In the genomic region with DNA sequence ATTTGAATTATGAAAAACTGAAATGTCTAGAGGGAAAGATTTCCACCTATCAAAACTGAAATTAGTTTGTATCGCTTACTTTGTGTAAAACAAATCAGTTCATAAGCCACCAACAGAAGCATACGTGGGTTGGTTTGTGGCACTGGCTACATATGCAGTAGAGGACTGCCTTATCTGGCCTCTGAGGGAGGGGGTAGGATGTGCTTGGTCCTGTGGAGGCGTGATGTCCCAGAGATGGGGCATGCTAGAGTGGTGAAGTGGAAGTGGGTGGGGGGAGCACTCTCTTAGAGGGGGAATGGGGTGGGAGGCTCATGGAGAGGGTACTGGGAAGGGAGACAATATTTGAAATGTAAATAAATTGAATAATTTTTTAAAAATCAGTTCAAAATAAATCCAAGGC, we compare ENCODE assay signal across 19 mouse cellular contexts. TPM values are rescaled to one million over a fixed set of nuclear protein-coding genes. Genes with fewer than 3 reads are reported as not detected.
DNase-seq lines count a peak whose midpoint lies in the region; ATAC-seq and TF ChIP-seq lines count a peak whose summit lies in the region.
"Had no signal": no experiment of that assay in that cellular context is flagged by ENCODE, and none has a peak within 500 bp of the region (broad histone marks: within the 10 kb centered on the region; RNA-seq: fewer than 3 reads in every experiment).

No protein-coding gene starts in this region.

- no peak overlapping the region for H3K9ac ChIP-seq in forebrain, embryonic 12.5 days
- no peak overlapping the region for H3K9ac ChIP-seq in forebrain, postnatal 0 days
- H3K9ac ChIP-seq in forebrain, embryonic 16.5 days (replicated peaks; ENCODE audit: low read depth, low read length) = no peak overlapping the region
- H3K9ac ChIP-seq in forebrain, embryonic 14.5 days (ENCODE audit: low read length) = no peak overlapping the region
- H3K9ac ChIP-seq: embryonic facial prominence, embryonic 13.5 days; embryonic facial prominence, embryonic 15.5 days had no signal

- H3K4me1 ChIP-seq in forebrain, embryonic 12.5 days = no peaks in the 10 kb centered on the region
- no peaks in the 10 kb centered on the region for H3K4me1 ChIP-seq in forebrain, postnatal 0 days (ENCODE audit: insufficient read depth)
- H3K4me1 ChIP-seq in forebrain, embryonic 16.5 days (replicated peaks; ENCODE audit: control insufficient read depth, insufficient read depth, low read length) = no peaks in the 10 kb centered on the region
- no peaks in the 10 kb centered on the region for H3K4me1 ChIP-seq in forebrain, embryonic 14.5 days (ENCODE audit: control insufficient read depth, insufficient read depth, low read length)
- H3K4me1 ChIP-seq: embryonic facial prominence, embryonic 13.5 days; embryonic facial prominence, embryonic 15.5 days had no signal

- H3K4me2 ChIP-seq in forebrain, embryonic 12.5 days = no peak overlapping the region
- H3K4me2 ChIP-seq in forebrain, postnatal 0 days (ENCODE audit: low read depth) = no peak overlapping the region
- no peak overlapping the region for H3K4me2 ChIP-seq in forebrain, embryonic 16.5 days (ENCODE audit: low read length)
- no peak overlapping the region for H3K4me2 ChIP-seq in forebrain, embryonic 14.5 days (ENCODE audit: low read length)
- H3K4me2 ChIP-seq: embryonic facial prominence, embryonic 13.5 days; embryonic facial prominence, embryonic 15.5 days had no signal

- no peaks in the 10 kb centered on the region for H3K36me3 ChIP-seq in forebrain, embryonic 12.5 days (replicated peaks)
- no peaks in the 10 kb centered on the region for H3K36me3 ChIP-seq in forebrain, postnatal 0 days (ENCODE audit: insufficient read depth)
- H3K36me3 ChIP-seq in forebrain, embryonic 16.5 days (ENCODE audit: control insufficient read depth, insufficient read depth) = no peaks in the 10 kb centered on the region
- H3K36me3 ChIP-seq in forebrain, embryonic 14.5 days (ENCODE audit: control insufficient read depth, insufficient read depth, low read length) = no peaks in the 10 kb centered on the region
- H3K36me3 ChIP-seq: embryonic facial prominence, embryonic 13.5 days; embryonic facial prominence, embryonic 15.5 days had no signal

- H3K4me3 ChIP-seq in forebrain, embryonic 12.5 days (replicated peaks) = no peak overlapping the region
- no peak overlapping the region for H3K4me3 ChIP-seq in forebrain, postnatal 0 days (ENCODE audit: low read depth, low read length)
- H3K4me3 ChIP-seq in forebrain, embryonic 16.5 days (replicated peaks; ENCODE audit: low read length) = no peak overlapping the region
- no peak overlapping the region for H3K4me3 ChIP-seq in forebrain, embryonic 14.5 days (ENCODE audit: low read depth, low read length)
- H3K4me3 ChIP-seq: embryonic facial prominence, embryonic 13.5 days; embryonic facial prominence, embryonic 15.5 days; erythroblast, embryonic 14.5 days had no signal

- H3K27ac ChIP-seq in forebrain, embryonic 12.5 days = no peak overlapping the region
- no peak overlapping the region for H3K27ac ChIP-seq in forebrain, postnatal 0 days (ENCODE audit: low read depth, low read length)
- H3K27ac ChIP-seq in forebrain, embryonic 16.5 days (ENCODE audit: low read length) = no peak overlapping the region
- H3K27ac ChIP-seq in forebrain, embryonic 14.5 days (ENCODE audit: low read depth, low read length) = no peak overlapping the region
- H3K27ac ChIP-seq: embryonic facial prominence, embryonic 13.5 days; embryonic facial prominence, embryonic 15.5 days had no signal

- WGBS in forebrain, embryonic 12.5 days = 77% methylated on average over 3 of the region's 3 CpGs
- WGBS in forebrain, postnatal 0 days = 66% methylated on average over 3 of the region's 3 CpGs
- WGBS in forebrain, embryonic 16.5 days = 72% methylated on average over 3 of the region's 3 CpGs
- 70% methylated on average over 3 of the region's 3 CpGs for WGBS in forebrain, embryonic 14.5 days

- no peaks in the 10 kb centered on the region for H3K27me3 ChIP-seq in forebrain, embryonic 12.5 days
- no peaks in the 10 kb centered on the region for H3K27me3 ChIP-seq in forebrain, postnatal 0 days (ENCODE audit: insufficient read depth, low read length)
- no peaks in the 10 kb centered on the region for H3K27me3 ChIP-seq in forebrain, embryonic 16.5 days (replicated peaks; ENCODE audit: control insufficient read depth, insufficient read depth, low read length)
- H3K27me3 ChIP-seq in forebrain, embryonic 14.5 days (replicated peaks; ENCODE audit: control insufficient read depth, insufficient read depth, low read length) = no peaks in the 10 kb centered on the region
- H3K27me3 ChIP-seq: embryonic facial prominence, embryonic 13.5 days; embryonic facial prominence, embryonic 15.5 days had no signal

- H3K9me3 ChIP-seq in forebrain, embryonic 12.5 days = no peaks in the 10 kb centered on the region
- H3K9me3 ChIP-seq in forebrain, postnatal 0 days (ENCODE audit: low read length) = no peaks in the 10 kb centered on the region
- no peaks in the 10 kb centered on the region for H3K9me3 ChIP-seq in forebrain, embryonic 16.5 days (ENCODE audit: control insufficient read depth, low read length)
- H3K9me3 ChIP-seq in forebrain, embryonic 14.5 days (replicated peaks; ENCODE audit: control insufficient read depth, low read length) = no peaks in the 10 kb centered on the region
- H3K9me3 ChIP-seq: embryonic facial prominence, embryonic 13.5 days; embryonic facial prominence, embryonic 15.5 days had no signal

- ATAC-seq in forebrain, embryonic 12.5 days (ENCODE audit: low FRiP score) = 0 out of 2 replicates have a peak, but pooled peaks have one; percentile 33
- no peak for ATAC-seq in forebrain, postnatal 0 days
- ATAC-seq in forebrain, embryonic 16.5 days = 0 out of 2 replicates have a peak, but pooled peaks have one; percentile 31
- ATAC-seq in forebrain, embryonic 14.5 days = no peak

- no peak for TF ChIP-seq CTCF in forebrain, postnatal 0 days (IDR thresholded peaks at IDR 0.05; ENCODE audit: low read depth)

- no peak for DNase-seq in forebrain, postnatal 0 days
- DNase-seq in forebrain, embryonic 14.5 days (ENCODE audit: low spot score) = no peak
- DNase-seq: adrenal gland, adult 2 months; adrenal gland, postnatal 10 days; adrenal gland, postnatal 25 days; cerebellum, adult 11 months; cerebellum, adult 18-20 months; cerebellum, adult 8-10 months; cerebellum, adult 9-11 months; cerebellum, postnatal 14 days; cerebellum, postnatal 36 days; embryo, embryonic 11 days had no signal

RNA-seq across cellular contexts. Expression of a gene that starts 2.5 kb away (rescaled TPM):
- 0.10 TPM in 1 of 2 replicates, not detected in the other for polyA plus RNA-seq in forebrain, embryonic 12.5 days (2016; fragmentation: Nextera tagmentation; extraction: Ambion mirVana)
- total RNA-seq in forebrain, postnatal 0 days (2014; rRNA removed) = 0.77 and 1.2 TPM in 2 replicates
- 0.52 and 1.1 TPM in 2 replicates for polyA plus RNA-seq in forebrain, postnatal 0 days (2015; fragmentation: Nextera tagmentation; extraction: Ambion mirVana)
- polyA plus RNA-seq in forebrain, embryonic 16.5 days (2015; fragmentation: Nextera tagmentation; extraction: Ambion mirVana) = 0.43 and 0.79 TPM in 2 replicates
- 0.15 and 0.42 TPM in 2 replicates for polyA plus RNA-seq in forebrain, embryonic 14.5 days (2014; fragmentation: Nextera tagmentation; extraction: Ambion mirVana)
- total RNA-seq: ES-E14, MEL had no signal
- polyA plus RNA-seq: erythroblast, embryonic 14.5 days had no signal

RNA-seq across cellular contexts. Expression of a gene that starts 19.1 kb away (rescaled TPM):
- polyA plus RNA-seq in forebrain, embryonic 12.5 days (2016; fragmentation: Nextera tagmentation; extraction: Ambion mirVana) = 25.2 and 25.3 TPM in 2 replicates
- 30.5 and 35.7 TPM in 2 replicates for total RNA-seq in forebrain, postnatal 0 days (2014; rRNA removed)
- polyA plus RNA-seq in forebrain, postnatal 0 days (2015; fragmentation: Nextera tagmentation; extraction: Ambion mirVana) = 18.2 and 22.4 TPM in 2 replicates
- polyA plus RNA-seq in forebrain, embryonic 16.5 days (2015; fragmentation: Nextera tagmentation; extraction: Ambion mirVana) = 26.0 and 28.8 TPM in 2 replicates
- 23.3 and 26.3 TPM in 2 replicates for polyA plus RNA-seq in forebrain, embryonic 14.5 days (2014; fragmentation: Nextera tagmentation; extraction: Ambion mirVana)

Comparison
In these comparisons a context has a peak if more than half of its experiments do, and no peak if none do; other contexts are left out.
1. ATAC-seq: peak in forebrain, embryonic 12.5 days (single experiment) and forebrain, embryonic 16.5 days (single experiment); none in forebrain, postnatal 0 days (single experiment) and forebrain, embryonic 14.5 days (single experiment).